Mouse (Mus musculus): Measurements from ENCODE around the gene Spdya. TPM values are rescaled to one million over a fixed set of nuclear protein-coding genes. Genes with fewer than 3 reads are reported as not detected.
A peak's percentile ranks its signal among the peaks of the same experiment; 100 is the strongest.

The Spdya gene
- total RNA-seq, 2 experiments from 2014 or later = 1.6 to 2.4 TPM

DNA sequence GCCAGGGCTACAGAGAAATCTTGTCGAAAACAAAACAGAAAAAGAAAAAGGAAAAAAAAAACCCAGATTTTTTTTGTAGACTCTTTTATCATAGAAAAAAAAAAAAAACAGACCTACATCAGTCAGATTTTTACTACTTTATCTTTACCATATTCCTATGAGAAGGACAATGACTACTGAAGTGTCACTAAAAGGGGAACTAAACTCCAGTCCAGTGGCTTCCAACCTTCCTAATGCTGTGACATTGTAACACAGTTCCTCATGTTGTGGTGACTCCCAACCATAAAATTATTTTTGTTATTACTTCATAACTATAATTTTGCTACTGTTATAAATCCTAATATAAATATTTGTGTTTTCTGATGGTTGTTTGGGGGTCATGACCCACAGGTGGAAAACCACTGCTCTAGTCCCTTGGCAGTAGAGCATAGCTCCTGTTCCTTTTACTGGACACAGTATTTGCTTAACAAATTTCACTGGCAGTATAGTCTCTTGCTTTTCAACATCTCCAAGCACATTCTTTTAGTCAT is 27.4 kb downstream of the Spdya start:
- Histone ChIP-seq H3K4me3 (no peak overlapping the region), H3K27ac (no peak overlapping the region)
- DNase-seq (ENCODE audit: extremely low spot score in 1 of 2, low spot score in 2 of 2) = no peak
- TF ChIP-seq CTCF (IDR thresholded peaks at IDR 0.05) = no peak
- intact Hi-C loops (cut with DNase I) = no loop called here

DNA sequence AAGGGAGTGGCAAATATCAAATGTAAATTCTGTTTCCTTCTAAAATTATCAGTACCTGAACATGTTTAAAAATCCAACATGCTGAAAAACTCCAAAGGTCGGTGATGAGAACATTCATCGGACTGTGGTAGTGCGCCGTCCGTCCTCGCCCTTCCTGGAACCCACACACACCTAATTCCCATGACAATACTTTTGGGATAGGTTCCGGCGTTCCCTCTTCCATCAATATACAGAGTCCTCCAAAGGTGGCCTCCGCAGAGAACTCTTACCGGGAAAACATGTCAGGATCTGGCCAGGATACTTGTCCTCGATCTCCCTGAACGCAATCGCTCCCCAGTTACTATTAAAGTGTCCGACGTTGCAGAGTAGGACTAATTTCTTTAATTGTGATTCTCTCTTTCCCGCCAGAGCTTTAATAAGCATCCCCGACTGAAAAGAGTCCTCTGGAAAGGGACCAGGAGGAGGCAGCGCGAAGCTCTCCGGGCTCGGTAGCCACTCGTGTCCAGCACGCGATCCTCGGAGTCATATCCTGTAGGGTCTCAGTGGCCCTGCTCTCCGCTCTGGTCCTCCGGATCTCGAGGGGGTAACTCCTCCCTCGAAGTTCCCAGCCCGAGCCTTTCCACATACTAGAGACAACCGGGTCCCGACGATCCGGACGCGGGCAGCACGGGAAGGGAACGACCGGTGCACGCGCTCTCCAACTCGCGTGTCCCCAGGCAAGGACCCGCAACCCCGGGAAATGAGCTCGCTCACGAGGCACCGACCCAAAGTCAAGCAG is 46.2 kb downstream of the Spdya start:
- H3K4me3 ChIP-seq = peak overlapping the region; percentile 62
- no peak for DNase-seq (ENCODE audit: extremely low spot score in 1 of 2, low spot score in 2 of 2)
- no peak for TF ChIP-seq CTCF (IDR thresholded peaks at IDR 0.05)
- H3K27ac ChIP-seq = peak overlapping the region; percentile 66
- intact Hi-C loops (cut with DNase I) = no loop called here

DNA sequence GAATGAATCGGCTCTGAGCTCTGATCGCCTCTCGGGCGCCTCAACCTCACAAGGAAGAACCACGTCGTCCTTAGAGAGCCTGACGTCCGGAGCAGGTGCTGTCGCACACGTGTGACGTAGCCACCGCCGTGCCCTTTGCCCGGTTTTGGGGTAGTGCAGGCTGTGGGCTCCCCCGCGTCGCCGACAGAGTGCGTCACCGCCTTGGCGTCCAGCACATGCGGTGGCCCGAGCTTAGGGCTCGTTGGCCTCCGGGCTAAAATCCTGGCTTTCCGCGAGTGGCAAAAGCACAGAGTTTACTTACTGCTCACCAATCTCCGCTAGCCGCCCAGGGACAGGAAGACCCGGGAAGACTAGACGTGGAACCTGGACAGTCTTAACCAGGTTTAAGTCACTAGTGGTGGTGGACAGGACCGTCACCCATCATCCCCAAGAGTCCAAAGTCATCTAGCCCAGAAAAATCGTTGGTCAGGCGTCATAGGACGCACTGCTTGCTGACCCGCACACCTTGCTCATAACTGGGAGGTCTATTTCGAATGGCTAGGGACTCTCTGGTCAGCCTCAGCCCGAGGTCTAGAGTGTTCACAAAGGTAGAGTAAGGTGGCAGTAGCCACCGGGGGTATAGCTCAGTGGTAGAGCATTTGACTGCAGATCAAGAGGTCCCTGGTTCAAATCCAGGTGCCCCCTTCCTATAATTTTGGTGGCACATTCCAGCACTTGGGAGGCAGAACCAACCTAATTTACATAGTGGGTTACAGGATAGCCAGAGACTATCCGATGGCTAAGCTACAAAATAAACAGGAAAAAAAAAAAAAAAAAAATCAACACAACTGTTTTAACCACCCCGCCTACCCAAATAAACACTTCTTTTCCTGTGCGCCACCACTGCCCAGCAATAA is 47.0 kb downstream of the Spdya start:
- DNase-seq (ENCODE audit: extremely low spot score in 1 of 2, low spot score in 2 of 2) = peak; percentile 92 to 93
- peak overlapping the region; percentile 62 for H3K4me3 ChIP-seq
- intact Hi-C loops (cut with DNase I) = loop anchor here (1.0 kb wide), 1 partner anchor 17 kb away; no protein-coding TSS in a partner anchor
- peak overlapping the region; percentile 66 for H3K27ac ChIP-seq
- no peak for TF ChIP-seq CTCF (IDR thresholded peaks at IDR 0.05)

DNA sequence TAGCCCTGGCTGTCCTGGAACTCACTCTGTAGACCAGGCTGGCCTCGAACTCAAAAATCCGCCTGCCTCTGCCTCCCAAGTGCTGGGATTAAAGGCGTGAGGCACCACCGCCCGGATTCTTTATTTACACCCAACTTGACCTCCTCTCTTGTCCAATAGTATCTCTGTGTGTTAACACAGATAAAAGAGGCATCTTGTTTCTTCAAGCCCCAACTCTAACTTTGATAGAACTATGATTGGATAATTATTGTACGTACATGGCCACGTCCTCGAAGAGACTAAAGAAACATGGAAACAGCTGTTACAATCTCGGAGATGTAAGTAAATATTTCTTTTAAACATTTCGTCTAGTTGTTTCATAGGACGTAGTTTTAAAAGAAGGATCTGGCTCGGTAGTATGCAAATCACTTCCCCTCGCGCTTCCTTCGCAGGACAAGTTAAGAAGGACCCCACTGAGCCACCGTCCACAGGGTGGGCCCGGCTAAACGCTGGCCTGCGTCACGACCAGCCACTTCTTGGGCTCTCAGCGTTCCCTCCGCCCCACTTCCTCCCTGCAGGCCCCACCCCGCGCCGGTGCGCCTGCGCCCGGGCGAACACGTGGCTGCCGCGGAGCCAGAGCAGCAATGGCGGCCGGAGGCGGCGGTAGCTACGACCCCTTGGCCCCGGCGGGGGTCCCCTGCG is 63.9 kb downstream of the Spdya start, which contains the start of gene Wdr43:
TSS of gene Wdr43 (plus strand) at position 258 of the 681 bp plus-strand sequence.
- intact Hi-C loops (cut with DNase I) = loop anchor here (1.0 to 5.0 kb wide), 3 partner anchors 16 to 138 kb away; partner anchors contain the start of genes Smchd1 and Spdya
- peak; percentile 96 to 97 for DNase-seq (ENCODE audit: extremely low spot score in 1 of 2, low spot score in 2 of 2)
- peak within 1 kb of the TSS; percentile 91 for H3K4me3 ChIP-seq
- peak within 1 kb of the TSS; percentile 80 for H3K27ac ChIP-seq
- TF ChIP-seq CTCF (IDR thresholded peaks at IDR 0.05) = no peak

DNA sequence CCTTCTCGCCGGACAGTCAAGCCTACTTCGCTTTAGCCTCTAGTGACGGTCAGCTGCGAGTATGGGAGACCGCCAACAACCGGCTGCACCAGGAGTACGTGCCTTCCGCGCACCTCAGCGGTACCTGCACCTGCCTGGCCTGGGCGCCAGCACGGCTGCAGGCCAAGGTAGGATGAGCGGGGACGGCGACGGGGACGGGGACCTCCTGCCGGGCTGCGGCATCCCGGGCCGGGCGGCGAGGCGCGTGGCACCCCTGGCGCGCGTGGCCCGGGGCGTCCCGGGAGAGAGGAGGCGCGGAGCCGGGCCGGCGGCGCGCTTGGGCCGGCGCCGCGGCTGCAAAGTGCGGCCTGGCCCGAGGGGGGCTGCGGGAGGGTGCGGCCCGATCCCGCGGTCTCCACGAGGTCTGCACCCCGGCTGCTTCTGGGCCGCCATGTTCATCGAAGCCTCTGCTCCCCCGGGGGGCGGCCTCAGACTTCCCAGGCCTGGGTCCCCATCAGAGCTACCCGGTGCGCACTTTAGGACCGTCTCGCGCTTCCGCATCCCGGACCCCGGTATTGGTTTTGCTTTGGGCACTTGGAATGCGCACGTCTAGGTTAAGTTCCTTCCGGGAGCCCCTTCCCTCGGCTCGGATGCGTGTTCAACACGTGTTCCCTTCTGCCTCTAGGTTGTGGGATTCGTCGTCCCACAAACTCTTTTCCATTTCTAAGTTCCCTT is 64.6 kb downstream of the Spdya start:
- H3K27ac ChIP-seq = peak overlapping the region; percentile 79
- H3K4me3 ChIP-seq = peak overlapping the region; percentile 91
- peak; percentile 12 to 15 for DNase-seq (ENCODE audit: extremely low spot score in 1 of 2, low spot score in 2 of 2)
- intact Hi-C loops (cut with DNase I) = loop anchor here (1.0 to 5.0 kb wide), 3 partner anchors 17 to 139 kb away; partner anchors contain the start of genes Smchd1 and Spdya
- TF ChIP-seq CTCF (IDR thresholded peaks at IDR 0.05) = no peak

DNA sequence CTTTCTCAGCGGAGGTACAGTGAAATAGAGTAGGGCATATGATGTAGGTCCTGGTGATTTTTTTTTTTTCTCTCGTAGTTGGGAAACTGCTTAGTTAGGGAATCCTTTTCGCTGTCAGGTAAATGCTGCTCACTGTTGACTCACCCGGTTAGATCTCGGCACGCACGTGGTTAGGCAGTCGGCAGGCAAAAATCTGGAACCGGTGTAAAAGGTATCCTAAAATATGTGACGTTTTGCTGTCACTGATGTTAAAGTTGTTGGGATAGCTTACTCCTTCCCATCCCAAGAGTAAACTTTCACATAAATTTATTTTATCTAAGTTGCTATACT is 65.1 kb downstream of the Spdya start:
- no peak overlapping the region for H3K27ac ChIP-seq
- intact Hi-C loops (cut with DNase I) = loop anchor here (5.0 kb wide), 2 partner anchors 65 to 140 kb away; partner anchors contain the start of genes Smchd1 and Spdya
- peak overlapping the region; percentile 91 for H3K4me3 ChIP-seq
- no peak for DNase-seq (ENCODE audit: extremely low spot score in 1 of 2, low spot score in 2 of 2)
- TF ChIP-seq CTCF (IDR thresholded peaks at IDR 0.05) = no peak

DNA sequence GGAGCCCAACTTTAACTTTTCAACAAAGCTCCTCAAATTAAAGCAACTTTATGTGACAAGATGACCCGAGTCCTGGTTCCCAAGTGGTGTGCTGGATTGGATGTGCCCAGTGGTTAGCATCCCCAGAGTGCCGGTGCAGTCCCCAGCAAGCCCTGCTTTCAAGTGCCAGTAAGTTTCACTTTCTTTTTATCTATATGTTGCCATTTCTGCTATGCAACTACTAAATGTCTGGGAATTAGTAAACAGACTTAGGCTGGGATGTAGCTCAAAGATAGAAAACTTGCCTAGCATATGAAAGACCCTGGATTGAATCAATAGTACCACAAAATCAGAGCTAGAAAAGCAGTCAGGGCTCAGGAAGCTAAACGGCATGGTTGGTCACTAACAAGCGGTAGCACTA is 66.1 kb downstream of the Spdya start:
- Histone ChIP-seq H3K4me3 (no peak overlapping the region), H3K27ac (no peak overlapping the region)
- no peak for TF ChIP-seq CTCF (IDR thresholded peaks at IDR 0.05)
- intact Hi-C loops (cut with DNase I) = loop anchor here (5.0 kb wide), 2 partner anchors 66 to 141 kb away; partner anchors contain the start of genes Smchd1 and Spdya
- no peak for DNase-seq (ENCODE audit: extremely low spot score in 1 of 2, low spot score in 2 of 2)

DNA sequence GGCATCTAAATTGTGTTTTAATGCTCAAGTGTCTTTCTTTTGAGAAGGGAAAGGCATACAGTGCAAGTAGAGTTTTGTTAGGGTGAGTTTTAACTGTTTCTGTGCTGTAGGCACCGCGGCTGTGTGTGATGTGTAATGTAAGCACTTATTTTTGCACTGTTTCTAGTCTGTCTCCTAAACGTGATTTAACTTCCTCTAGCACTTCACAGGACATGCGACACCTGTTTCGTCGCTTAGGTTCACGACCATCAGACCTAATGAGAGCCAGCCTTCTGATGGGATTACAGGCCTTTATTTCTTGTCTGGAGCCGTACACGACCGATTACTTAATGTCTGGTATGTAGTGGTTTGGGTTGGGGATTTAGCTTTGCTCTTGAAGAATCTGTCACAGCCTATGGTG is 79.9 kb downstream of the Spdya start:
- H3K27ac ChIP-seq = no peak overlapping the region
- DNase-seq (ENCODE audit: extremely low spot score in 1 of 2, low spot score in 2 of 2) = no peak
- H3K4me3 ChIP-seq = no peak overlapping the region
- intact Hi-C loops (cut with DNase I) = no loop called here
- no peak for TF ChIP-seq CTCF (IDR thresholded peaks at IDR 0.05)

DNA sequence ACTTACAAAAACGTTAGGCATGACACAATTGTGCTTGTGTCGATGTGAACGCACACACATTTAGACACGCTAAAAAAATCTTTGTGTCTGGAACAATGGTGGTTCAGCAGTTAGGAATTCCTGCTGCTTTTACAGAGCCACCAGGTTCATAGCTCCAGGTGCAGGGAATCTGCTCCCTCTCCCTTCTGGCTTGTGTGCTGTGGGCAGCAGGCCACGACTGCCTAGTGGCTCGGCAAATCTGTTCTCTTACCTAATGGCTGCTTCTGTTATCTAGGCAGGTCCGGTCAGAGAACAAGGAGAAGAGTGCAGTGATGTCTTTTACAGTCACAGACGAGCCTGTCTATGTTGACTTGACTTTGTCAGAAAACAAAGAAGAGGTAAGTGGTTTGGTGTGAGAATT is 81.5 kb downstream of the Spdya start:
- Histone ChIP-seq H3K27ac (no peak overlapping the region), H3K4me3 (no peak overlapping the region)
- no peak for DNase-seq (ENCODE audit: extremely low spot score in 1 of 2, low spot score in 2 of 2)
- no peak for TF ChIP-seq CTCF (IDR thresholded peaks at IDR 0.05)
- intact Hi-C loops (cut with DNase I) = no loop called here

DNA sequence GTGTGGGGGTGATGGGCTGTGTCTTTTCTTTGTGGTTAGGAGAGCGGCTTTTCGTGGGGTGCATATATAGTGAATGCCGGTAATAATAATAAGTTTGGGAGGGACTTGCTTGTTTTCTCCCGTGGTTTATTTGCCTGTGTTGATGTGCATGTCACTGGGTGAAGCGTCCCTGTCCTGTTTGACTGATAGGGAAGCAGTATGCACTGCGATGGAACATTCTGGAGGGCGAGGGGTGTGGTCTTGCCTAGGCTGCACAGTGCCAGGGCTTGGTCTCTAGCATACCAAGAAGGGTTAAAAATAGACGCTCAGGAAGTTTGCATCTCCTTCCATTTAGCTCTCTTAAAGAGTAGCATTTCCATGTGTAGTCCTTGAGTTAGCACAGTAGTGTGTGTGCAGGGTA is 84.9 kb downstream of the Spdya start:
- no peak overlapping the region for H3K27ac ChIP-seq
- intact Hi-C loops (cut with DNase I) = no loop called here
- no peak overlapping the region for H3K4me3 ChIP-seq
- no peak for TF ChIP-seq CTCF (IDR thresholded peaks at IDR 0.05)
- no peak for DNase-seq (ENCODE audit: extremely low spot score in 1 of 2, low spot score in 2 of 2)
